Mouse (Mus musculus) ES-Bruce4 (cell line): Measurements from ENCODE around the gene 1700025F22Rik.

ENCODE experiments used
- CTCF ChIP-seq: IDR thresholded peaks from one replicate; pipeline ENCODE4 v1.8.1; 2011; ENCODE audit warnings: low read depth, low read length
- EP300 ChIP-seq: IDR thresholded peaks from 2 replicates; pipeline ENCODE4 v1.6.1; 2011; ENCODE audit warnings: low read depth, low read length; ENCODE audit not compliant: insufficient read depth
- POLR2A ChIP-seq: IDR thresholded peaks from one replicate; pipeline ENCODE4 v1.8.1; 2011; ENCODE audit warnings: low read length; ENCODE audit not compliant: insufficient read depth

- TF ChIP-seq POLR2A (no peak), CTCF (peak; percentile 68), EP300 (no peak)
Observed at GRCm38 (mm10) chr19:11165172-11165571, at the start of gene 1700025F22Rik.
